Mouse (Mus musculus) frontal cortex, adult (tissue): ENCODE measurements around the gene Ccl17.
A peak's percentile ranks its signal among the peaks of the same experiment; 100 is the strongest.

Source experiments
- ATAC-seq: cut with Nextera tagmentation; 2 replicates; pipeline ENCODE4 v1.9.2; 2017; ENCODE audit warnings: mild to moderate bottlenecking, moderate library complexity, mixed read lengths; ENCODE audit not compliant: low TSS enrichment

Gene Ccl17

GRCm38 (mm10) chr8:94789256-94789955 lies 20.8 kb upstream of the Ccl17 start:
- no peak for ATAC-seq

GRCm38 (mm10) chr8:94794368-94794767 lies 15.9 kb upstream of the Ccl17 start:
- ATAC-seq, result no peak

GRCm38 (mm10) chr8:94794782-94795181 lies 15.5 kb upstream of the Ccl17 start:
- ATAC-seq, result no peak

- ATAC-seq, result peak; percentile 77
Observed at GRCm38 (mm10) chr8:94800278-94800968, 9.8 kb upstream of the Ccl17 start.

GRCm38 (mm10) chr8:94801293-94802095 lies 8.8 kb upstream of the Ccl17 start:
- ATAC-seq, result peak; percentile 79

GRCm38 (mm10) chr8:94802375-94802774 lies 7.9 kb upstream of the Ccl17 start:
- ATAC-seq, result peak; percentile 2; the same call in 1 of the 2 replicates

GRCm38 (mm10) chr8:94803551-94803950 lies 6.7 kb upstream of the Ccl17 start:
- ATAC-seq, result peak; percentile 47

- no peak for ATAC-seq
Observed at GRCm38 (mm10) chr8:94804546-94805340, 5.5 kb upstream of the Ccl17 start.

GRCm38 (mm10) chr8:94805811-94806210 lies 4.4 kb upstream of the Ccl17 start:
- ATAC-seq, result no peak

- ATAC-seq, result no peak
Observed at GRCm38 (mm10) chr8:94807506-94807905, 2.7 kb upstream of the Ccl17 start.

GRCm38 (mm10) chr8:94808372-94808771 lies 1.9 kb upstream of the Ccl17 start:
- no peak for ATAC-seq

- ATAC-seq, result peak; percentile 31
Observed at GRCm38 (mm10) chr8:94810855-94811254, 602 bp downstream of the Ccl17 start.

- ATAC-seq, result no peak
Observed at GRCm38 (mm10) chr8:94811654-94812053, 1.4 kb downstream of the Ccl17 start.

- ATAC-seq, result peak; percentile 53
Observed at GRCm38 (mm10) chr8:94812645-94813098, 2.4 kb downstream of the Ccl17 start.

GRCm38 (mm10) chr8:94814556-94814955 lies 4.3 kb downstream of the Ccl17 start:
- ATAC-seq, result no peak

- no peak for ATAC-seq
Observed at GRCm38 (mm10) chr8:94817933-94818332, 7.7 kb downstream of the Ccl17 start.

- ATAC-seq, result no peak
Observed at GRCm38 (mm10) chr8:94819671-94820179, 9.5 kb downstream of the Ccl17 start.

- ATAC-seq, result no peak
Observed at GRCm38 (mm10) chr8:94820553-94820952, 10.3 kb downstream of the Ccl17 start.

GRCm38 (mm10) chr8:94821381-94821780 lies 11.1 kb downstream of the Ccl17 start:
- ATAC-seq, result no peak

- ATAC-seq, result peak; percentile 83
Observed at GRCm38 (mm10) chr8:94822637-94823560, 12.6 kb downstream of the Ccl17 start.
